Mouse (Mus musculus) left cerebral cortex, postnatal 4 days (tissue): ENCODE results near the gene Fsip2. TPM values are rescaled to one million over a fixed set of nuclear protein-coding genes. Genes with fewer than 3 reads are reported as not detected.

Experiments
- DNase-seq: peaks from one replicate; pipeline ENCODE4 v3.0.0-alpha.2; 2022
- intact Hi-C: fragments of 180-260 bp; cut with DNase I; formaldehyde crosslinking; loops from one replicate; pipeline ENCODE4 v1.15.1; 2025
- total RNA-seq, 2 experiments: library from RNA; stranded (reverse); gene quantifications; 2 replicates each; pipeline ENCODE4 v1.2.3; 2021

The Fsip2 gene
- total RNA-seq = under 1 TPM in 1 of 2 experiments, not detected in 1; 0.02 TPM

DNA sequence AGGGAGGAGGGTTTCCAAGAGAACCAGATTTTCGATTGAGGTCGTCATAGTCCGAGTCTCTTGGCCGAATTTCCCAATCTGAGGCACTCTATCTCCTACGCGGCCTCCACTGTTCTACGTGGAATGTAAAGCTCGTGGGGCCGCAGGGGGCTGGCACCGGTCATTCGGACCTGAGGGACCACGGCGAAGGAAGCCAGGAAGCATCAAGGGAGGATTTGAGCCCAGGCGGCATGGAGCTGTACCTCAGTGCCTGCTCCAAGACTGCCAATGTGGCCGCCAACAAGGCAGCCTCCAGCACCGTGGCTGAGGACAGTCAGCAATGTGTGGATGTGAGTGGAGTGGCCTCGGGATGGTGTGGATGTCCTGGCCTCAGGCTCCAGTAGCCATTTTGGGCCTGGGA is at the start of gene Fsip2:
Gene Fsip2 (plus strand): TSS at position 163 of the 400 bp plus-strand sequence.
- DNase-seq = no peak
- intact Hi-C loops = no loop called here

DNA sequence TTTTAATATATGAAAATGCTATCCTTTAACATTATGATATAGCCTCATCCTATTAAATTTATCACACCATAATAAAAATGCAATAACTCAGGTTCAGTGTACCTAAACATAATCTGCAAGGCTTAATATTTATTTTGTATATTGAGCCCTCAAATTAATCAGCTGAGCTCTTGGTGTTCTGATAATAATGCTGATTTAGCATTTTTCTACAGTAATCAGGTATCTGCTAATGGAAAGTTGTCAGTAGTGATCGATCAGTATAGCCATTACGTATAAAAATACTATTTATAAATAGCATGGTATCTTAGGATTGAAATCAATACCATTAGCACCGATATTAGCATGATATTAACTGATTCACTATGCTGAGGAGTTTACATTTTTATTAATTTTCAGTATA is 20.0 kb downstream of the Fsip2 start:
- intact Hi-C loops = no loop called here

DNA sequence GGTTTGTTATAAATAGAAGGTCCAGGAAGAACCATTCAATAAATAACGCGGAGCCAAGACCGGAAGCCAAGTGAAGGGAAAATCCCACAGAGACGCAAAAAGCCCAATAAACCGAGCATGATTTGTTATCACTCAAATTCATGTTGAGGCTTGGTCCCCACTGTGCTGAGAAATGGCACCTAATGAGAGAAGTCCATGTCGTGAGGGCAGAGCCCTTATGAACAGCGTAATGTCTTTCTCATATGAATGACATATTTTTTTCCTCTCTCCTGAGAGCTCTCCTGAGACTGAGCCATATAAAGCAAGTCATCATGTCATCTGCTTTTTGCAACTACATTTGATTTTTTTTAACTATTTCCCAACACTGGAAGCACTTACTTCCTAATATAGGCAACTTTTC is 82.4 kb downstream of the Fsip2 start:
- no peak for DNase-seq
- intact Hi-C loops = no loop called here

More for the DNA sequence above, 20.0 kb downstream of the Fsip2 start:
- DNase-seq = no peak

DNA sequence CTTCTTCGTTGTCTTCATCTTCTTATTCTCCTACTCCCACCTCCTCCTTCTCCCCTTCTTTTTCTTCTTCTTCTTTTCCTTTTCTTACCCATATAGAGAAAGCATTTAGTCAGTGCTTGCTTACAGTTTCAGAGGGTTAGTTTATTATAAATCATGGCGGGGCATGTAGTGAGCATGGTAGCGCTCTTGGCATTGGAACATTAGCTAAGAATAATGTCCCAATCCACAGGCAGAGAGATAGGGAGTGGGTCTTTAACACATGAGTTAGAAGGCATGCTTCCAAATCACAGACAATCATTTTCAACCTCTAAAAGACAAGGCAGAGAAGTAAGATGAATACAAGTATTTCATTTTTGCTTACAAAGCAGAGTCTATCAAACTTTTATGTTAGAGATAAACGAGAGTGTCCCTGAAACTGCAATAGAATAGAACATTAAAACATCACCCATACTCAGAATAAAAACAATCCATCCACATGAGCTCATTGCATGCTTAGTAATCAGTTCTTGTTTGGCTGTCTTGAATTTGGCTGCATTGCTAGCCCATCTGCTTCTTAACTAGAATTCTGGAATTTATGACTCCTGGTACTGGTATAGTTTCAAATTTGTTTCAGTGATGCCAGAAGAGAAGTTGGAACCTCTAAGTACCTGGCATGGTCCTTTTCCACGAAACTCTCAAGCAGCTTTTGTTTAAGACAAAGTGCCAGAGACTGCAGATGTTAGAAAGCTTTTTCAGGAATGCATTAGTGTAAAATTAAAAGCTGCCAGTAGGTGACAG is 109.7 kb downstream of the Fsip2 start:
- no peak for DNase-seq
- intact Hi-C loops = no loop called here
